Mouse (Mus musculus) spleen, adult 10 weeks (tissue): ENCODE results near the gene Gm11733. TPM values are rescaled to one million over a fixed set of nuclear protein-coding genes. Genes with fewer than 3 reads are reported as not detected.

Source experiments
- polyA plus RNA-seq: library from polyadenylated mRNA; stranded (reverse); fragments of 350-450 nt; fragmentation: Illumina TruSeq; extraction: RNeasy Lipid Tissue Mini Kit (QIAGEN cat#74804); gene quantifications from one replicate; pipeline ENCODE4 v1.2.3, GENCODE M21; 2015; ENCODE audit warnings: low replicate concordance; ENCODE audit not compliant: insufficient read depth

The Gm11733 gene
- not detected for polyA plus RNA-seq

GRCm38 (mm10) chr11:117484198-117484597, at the start of gene Gm11733:
Gene Gm11733 (plus strand): TSS chr11:117484368.

Other genes starting within 250 kb of the Gm11733 start
- 26.1 TPM for gene Tnrc6c, start 169.9 kb downstream of the Gm11733 start, polyA plus RNA-seq